Mouse (Mus musculus) midbrain, embryonic 14.5 days (tissue): ENCODE measurements around the gene Ccn1. TPM values are rescaled to one million over a fixed set of nuclear protein-coding genes. Genes with fewer than 3 reads are reported as not detected.

Source experiments
- ATAC-seq: fragments of 200-750 bp; cut with Nextera tagmentation; 2 replicates; pipeline ENCODE4 v1.8.0; 2017; ENCODE audit warnings: moderate number of reproducible peaks, moderate library complexity; ENCODE audit not compliant: low FRiP score, low TSS enrichment
- DNase-seq: peaks from one replicate; pipeline ENCODE4 v3.0.0-alpha.2; 2015
- H3K27ac ChIP-seq: fragments of 300-500 bp; sonication (generic); replicated peaks from 2 replicates; pipeline ENCODE4 v1.5.1; 2014; ENCODE audit warnings: mild to moderate bottlenecking, low read depth, low read length, moderate library complexity
- H3K27me3 ChIP-seq: fragments of 300-500 bp; sonication (generic); 2 replicates; pipeline ENCODE4 v1.6.1; 2014; ENCODE audit warnings: low read length, control low read depth, mixed read lengths; ENCODE audit not compliant: control insufficient read depth, insufficient read depth
- H3K36me3 ChIP-seq: fragments of 300-500 bp; sonication (generic); 2 replicates; pipeline ENCODE4 v1.6.1; 2014; ENCODE audit warnings: low read length, control low read depth; ENCODE audit not compliant: control insufficient read depth, insufficient read depth
- H3K4me1 ChIP-seq: fragments of 300-500 bp; sonication (generic); 2 replicates; pipeline ENCODE4 v1.6.1; 2014; ENCODE audit warnings: mild to moderate bottlenecking, antibody characterized with exemption, low read length, control low read depth; ENCODE audit not compliant: control insufficient read depth, insufficient read depth
- H3K4me2 ChIP-seq: fragments of 300-500 bp; sonication (generic); 2 replicates; pipeline ENCODE4 v1.6.1; 2014; ENCODE audit warnings: mild to moderate bottlenecking, low read length, moderate library complexity
- H3K4me3 ChIP-seq: fragments of 300-500 bp; sonication (generic); replicated peaks from 2 replicates; pipeline ENCODE4 v1.5.1; 2014; ENCODE audit warnings: low read depth, low read length
- H3K9ac ChIP-seq: fragments of 300-500 bp; sonication (generic); replicated peaks from 2 replicates; pipeline ENCODE4 v1.6.1; 2014; ENCODE audit warnings: mild to moderate bottlenecking, low read length, moderate library complexity
- H3K9me3 ChIP-seq: fragments of 300-500 bp; sonication (generic); 2 replicates; pipeline ENCODE4 v1.6.1; 2016; ENCODE audit warnings: low read length, control low read depth, mixed read lengths; ENCODE audit not compliant: control insufficient read depth
- WGBS: fragments of 180-500 bp; shearing (Covaris S2); extraction: QIAGEN DNeasy Blood & Tissue Kit; methylation state at CpG from one replicate; pipeline ENCODE4 v1.1.7; 2014; 5-methylcytosine and 5-hydroxymethylcytosine counted together
- polyA plus RNA-seq: library from polyadenylated mRNA; unstranded; fragments of >200 nt; fragmentation: Nextera tagmentation; extraction: Ambion mirVana; gene quantifications from 2 replicates; pipeline ENCODE4 v1.2.1, GENCODE M21; 2014

The Ccn1 gene
- polyA plus RNA-seq: 3.9 and 5.6 TPM in 2 replicates

DNA sequence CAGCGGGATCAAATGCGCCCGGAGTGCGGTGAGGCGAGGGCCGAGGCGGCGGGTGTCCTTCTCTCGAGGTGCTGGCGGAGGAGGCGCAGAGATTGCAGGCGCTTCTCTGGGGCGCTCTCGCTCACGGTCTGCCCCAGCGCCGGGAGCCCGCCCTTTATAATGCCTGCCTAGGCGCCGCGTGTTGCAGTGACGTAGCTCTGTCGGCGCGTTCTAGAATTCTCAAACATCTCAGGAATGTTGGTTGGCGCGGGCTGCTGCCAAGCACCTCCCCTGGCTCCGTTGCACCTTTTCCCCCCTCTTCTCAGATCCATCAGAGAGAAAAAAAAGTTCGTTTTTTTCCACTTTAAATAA, at the start of gene Ccn1:
Ccn1 (minus strand) TSS at position 130 of the 351 bp plus-strand sequence.
- under 1% methylated on average over 29 of the region's 29 CpGs for WGBS
- Histone ChIP-seq H3K9ac (peak within 1 kb of the TSS; percentile 39), H3K36me3 (no peaks in the 10 kb centered on the region), H3K27me3 (peaks cover 40% of the 10 kb centered on the region), H3K4me1 (peaks cover 39% of the 10 kb centered on the region), H3K27ac (no peak within 1 kb of the TSS), H3K4me3 (peak within 1 kb of the TSS; percentile 46), H3K4me2 (peak within 1 kb of the TSS; percentile 89), H3K9me3 (no peaks in the 10 kb centered on the region)
- ATAC-seq (peak; percentile 54; the same call in 1 of the 2 replicates), DNase-seq (peak; percentile 85)

GRCm38 (mm10) chr3:145693361-145693760, 43.6 kb upstream of the Ccn1 start:
- Histone ChIP-seq H3K36me3 (no peaks in the 10 kb centered on the region), H3K9ac (no peak overlapping the region), H3K9me3 (no peaks in the 10 kb centered on the region), H3K4me1 (no peaks in the 10 kb centered on the region), H3K27me3 (no peaks in the 10 kb centered on the region), H3K4me3 (no peak overlapping the region), H3K4me2 (no peak overlapping the region), H3K27ac (no peak overlapping the region)
- ATAC-seq (no peak), DNase-seq (no peak)
- WGBS: 82% methylated on average over 2 of the region's 2 CpGs

DNA sequence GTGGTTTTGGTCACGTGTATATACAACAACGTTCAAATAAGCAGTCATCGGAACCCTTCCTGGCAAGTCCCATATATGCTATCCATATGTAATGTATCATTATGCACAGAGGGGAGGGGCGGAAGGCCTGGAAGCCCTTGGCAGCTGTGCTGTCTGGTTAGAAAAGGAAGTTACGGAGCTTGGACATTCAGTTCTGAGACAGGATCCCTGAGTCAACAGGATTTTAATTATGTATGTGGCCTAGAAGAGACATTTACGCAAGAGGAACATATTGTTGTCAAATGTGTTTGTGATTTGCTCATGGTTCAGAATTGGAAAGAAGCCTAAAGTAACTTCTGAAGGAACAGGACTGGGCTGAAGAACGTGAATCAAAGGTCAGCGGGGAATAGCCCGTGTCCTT, 42.3 kb upstream of the Ccn1 start:
- DNase-seq (no peak), ATAC-seq (no peak)
- H3K36me3 ChIP-seq: no peaks in the 10 kb centered on the region
- no peaks in the 10 kb centered on the region for H3K4me1 ChIP-seq
- no peak overlapping the region for H3K4me2 ChIP-seq
- no peaks in the 10 kb centered on the region for H3K27me3 ChIP-seq
- H3K9ac ChIP-seq: no peak overlapping the region
- no peak overlapping the region for H3K4me3 ChIP-seq
- no peak overlapping the region for H3K27ac ChIP-seq
- no peaks in the 10 kb centered on the region for H3K9me3 ChIP-seq
- WGBS: 89% methylated on average over 9 of the region's 9 CpGs

- 80% methylated on average over 7 of the region's 7 CpGs for WGBS
Observed at GRCm38 (mm10) chr3:145691415-145691814, 41.6 kb upstream of the Ccn1 start.

DNA sequence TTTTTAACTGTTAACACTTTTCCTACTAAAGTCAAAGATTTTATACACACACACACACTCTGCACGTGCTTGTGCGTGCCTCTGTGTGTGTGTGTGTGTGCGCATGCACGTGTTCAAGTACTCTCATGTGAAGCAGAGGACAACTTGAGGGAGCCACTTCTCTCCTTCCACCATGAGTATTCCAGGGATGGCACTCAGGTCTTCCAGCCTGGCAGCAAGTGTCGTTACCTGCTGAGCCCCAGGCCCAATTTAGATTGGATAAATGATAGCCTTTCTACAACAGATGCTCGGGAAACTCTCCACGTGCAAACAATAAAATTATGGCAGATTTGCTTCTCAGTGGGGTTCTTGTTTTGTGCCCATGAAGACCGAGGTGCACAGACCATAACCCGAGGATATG, 39.5 kb upstream of the Ccn1 start:
- WGBS: 88% methylated on average over 9 of the region's 9 CpGs
- Histone ChIP-seq H3K4me1 (no peaks in the 10 kb centered on the region), H3K9me3 (no peaks in the 10 kb centered on the region), H3K9ac (no peak overlapping the region), H3K36me3 (no peaks in the 10 kb centered on the region), H3K4me3 (no peak overlapping the region), H3K27me3 (no peaks in the 10 kb centered on the region), H3K27ac (no peak overlapping the region), H3K4me2 (no peak overlapping the region)
- ATAC-seq (no peak), DNase-seq (no peak)

More at GRCm38 (mm10) chr3:145691415-145691814, 41.6 kb upstream of the Ccn1 start:
- no peak overlapping the region for H3K4me3 ChIP-seq
- no peak overlapping the region for H3K4me2 ChIP-seq
- H3K36me3 ChIP-seq: no peaks in the 10 kb centered on the region
- H3K27me3 ChIP-seq: no peaks in the 10 kb centered on the region
- ATAC-seq (no peak), DNase-seq (no peak)
- H3K27ac ChIP-seq: no peak overlapping the region
- H3K4me1 ChIP-seq: no peaks in the 10 kb centered on the region
- no peak overlapping the region for H3K9ac ChIP-seq
- H3K9me3 ChIP-seq: no peaks in the 10 kb centered on the region

- Histone ChIP-seq H3K27me3 (no peaks in the 10 kb centered on the region), H3K4me1 (no peaks in the 10 kb centered on the region), H3K4me3 (no peak overlapping the region), H3K9ac (no peak overlapping the region), H3K36me3 (no peaks in the 10 kb centered on the region), H3K4me2 (no peak overlapping the region), H3K27ac (no peak overlapping the region), H3K9me3 (no peaks in the 10 kb centered on the region)
- WGBS: 77% methylated on average over 5 of the region's 5 CpGs
- ATAC-seq: no peak
- DNase-seq: no peak
Observed at GRCm38 (mm10) chr3:145687836-145688235, 38.1 kb upstream of the Ccn1 start.

DNA sequence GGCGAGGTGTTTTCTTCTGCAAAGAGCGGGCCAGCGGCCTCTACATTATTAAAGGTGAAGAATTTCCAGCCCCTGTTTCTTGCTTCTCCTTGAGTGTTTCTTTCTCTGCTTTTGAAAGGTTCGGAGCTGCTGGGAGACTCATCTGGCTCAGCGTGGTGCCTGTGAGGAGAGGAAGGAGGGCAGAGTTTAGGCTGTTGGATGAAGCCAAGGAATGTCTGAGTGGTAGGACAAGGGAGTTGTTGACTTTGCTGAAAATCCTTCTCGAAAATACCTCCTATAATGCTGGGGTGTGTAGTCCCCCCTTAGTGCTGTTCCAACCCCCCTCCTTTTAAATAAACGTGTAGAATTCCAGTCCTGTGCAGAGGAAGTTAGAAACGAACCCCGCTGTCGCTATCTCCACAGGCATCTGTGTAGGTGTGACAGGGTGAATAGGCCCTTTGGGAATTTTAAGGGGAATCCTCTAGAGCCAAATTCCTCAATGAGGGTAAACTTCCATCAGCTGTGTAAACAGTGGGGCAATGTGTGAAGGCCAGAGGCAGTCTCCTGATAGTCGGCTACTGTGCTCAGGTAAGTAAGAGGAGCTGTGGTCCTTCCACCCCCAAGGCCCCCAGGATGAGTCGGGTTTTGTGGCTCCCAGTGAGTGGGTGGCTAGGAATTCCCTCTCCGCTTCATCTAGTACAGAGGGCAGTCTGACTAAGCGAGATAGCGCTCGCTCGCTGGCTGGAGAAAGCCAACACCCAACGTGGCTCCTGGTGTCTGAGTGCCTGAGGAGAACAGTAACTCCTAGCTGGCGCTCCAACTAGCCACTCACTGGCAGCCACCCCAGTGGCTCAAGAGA, 35.0 kb upstream of the Ccn1 start:
- WGBS: 63% methylated on average over 19 of the region's 19 CpGs
- H3K4me1 ChIP-seq: no peaks in the 10 kb centered on the region
- no peak overlapping the region for H3K27ac ChIP-seq
- no peaks in the 10 kb centered on the region for H3K9me3 ChIP-seq
- ATAC-seq: no peak
- DNase-seq: no peak
- no peak overlapping the region for H3K4me2 ChIP-seq
- H3K9ac ChIP-seq: no peak overlapping the region
- H3K4me3 ChIP-seq: no peak overlapping the region
- H3K27me3 ChIP-seq: no peaks in the 10 kb centered on the region
- no peaks in the 10 kb centered on the region for H3K36me3 ChIP-seq

GRCm38 (mm10) chr3:145684201-145684600, 34.4 kb upstream of the Ccn1 start:
- DNase-seq: no peak
- H3K4me2 ChIP-seq: no peak overlapping the region
- WGBS: 83% methylated on average over 4 of the region's 4 CpGs

GRCm38 (mm10) chr3:145681348-145681935, 31.7 kb upstream of the Ccn1 start:
- H3K4me1 ChIP-seq: no peaks in the 10 kb centered on the region
- H3K4me3 ChIP-seq: no peak overlapping the region
- no peak overlapping the region for H3K4me2 ChIP-seq
- H3K27ac ChIP-seq: no peak overlapping the region
- no peaks in the 10 kb centered on the region for H3K27me3 ChIP-seq
- no peak overlapping the region for H3K9ac ChIP-seq
- ATAC-seq (no peak), DNase-seq (peak; percentile 69)
- WGBS: 77% methylated on average over 10 of the region's 10 CpGs
- no peaks in the 10 kb centered on the region for H3K36me3 ChIP-seq
- no peaks in the 10 kb centered on the region for H3K9me3 ChIP-seq

More at GRCm38 (mm10) chr3:145684201-145684600, 34.4 kb upstream of the Ccn1 start:
- no peak overlapping the region for H3K27ac ChIP-seq
- no peak overlapping the region for H3K4me3 ChIP-seq
- H3K36me3 ChIP-seq: no peaks in the 10 kb centered on the region
- no peak for ATAC-seq
- no peak overlapping the region for H3K9ac ChIP-seq
- H3K9me3 ChIP-seq: no peaks in the 10 kb centered on the region
- H3K27me3 ChIP-seq: no peaks in the 10 kb centered on the region
- no peaks in the 10 kb centered on the region for H3K4me1 ChIP-seq
